Mouse (Mus musculus) liver, embryonic 14.5 days (tissue): Measurements from ENCODE around the gene Fmo6.
A peak's percentile ranks its signal among the peaks of the same experiment; 100 is the strongest.

Source experiments
- CTCF ChIP-seq: IDR thresholded peaks from 2 replicates; pipeline ENCODE4 v1.5.1; 2016; ENCODE audit warnings: antibody characterized with exemption, low read depth, control low read depth
- EP300 ChIP-seq: IDR thresholded peaks from 2 replicates; pipeline ENCODE4 v1.6.1; 2016; ENCODE audit warnings: antibody characterized with exemption, low read depth

GRCm38 (mm10) chr1:162895900-162896299 lies 41.4 kb downstream of the Fmo6 start:
- TF ChIP-seq CTCF (peak; percentile 68), EP300 (no peak)
